Mouse (Mus musculus) right cerebral cortex, postnatal 36 days (tissue): ENCODE data around the gene Kif5a.
A peak's percentile ranks its signal among the peaks of the same experiment; 100 is the strongest.

Source experiments
- DNase-seq, 2 experiments: peaks; one replicate each; pipeline ENCODE4 v3.0.0; 2022; ENCODE audit warnings: low spot score in 2 of 2, mixed read lengths in 1 of 2

Gene Kif5a

GRCm38 (mm10) chr10:127289573-127290191 is 26.5 kb upstream of the Kif5a start:
- peak in 1 of 2 experiments; percentile 42 for DNase-seq

DNA sequence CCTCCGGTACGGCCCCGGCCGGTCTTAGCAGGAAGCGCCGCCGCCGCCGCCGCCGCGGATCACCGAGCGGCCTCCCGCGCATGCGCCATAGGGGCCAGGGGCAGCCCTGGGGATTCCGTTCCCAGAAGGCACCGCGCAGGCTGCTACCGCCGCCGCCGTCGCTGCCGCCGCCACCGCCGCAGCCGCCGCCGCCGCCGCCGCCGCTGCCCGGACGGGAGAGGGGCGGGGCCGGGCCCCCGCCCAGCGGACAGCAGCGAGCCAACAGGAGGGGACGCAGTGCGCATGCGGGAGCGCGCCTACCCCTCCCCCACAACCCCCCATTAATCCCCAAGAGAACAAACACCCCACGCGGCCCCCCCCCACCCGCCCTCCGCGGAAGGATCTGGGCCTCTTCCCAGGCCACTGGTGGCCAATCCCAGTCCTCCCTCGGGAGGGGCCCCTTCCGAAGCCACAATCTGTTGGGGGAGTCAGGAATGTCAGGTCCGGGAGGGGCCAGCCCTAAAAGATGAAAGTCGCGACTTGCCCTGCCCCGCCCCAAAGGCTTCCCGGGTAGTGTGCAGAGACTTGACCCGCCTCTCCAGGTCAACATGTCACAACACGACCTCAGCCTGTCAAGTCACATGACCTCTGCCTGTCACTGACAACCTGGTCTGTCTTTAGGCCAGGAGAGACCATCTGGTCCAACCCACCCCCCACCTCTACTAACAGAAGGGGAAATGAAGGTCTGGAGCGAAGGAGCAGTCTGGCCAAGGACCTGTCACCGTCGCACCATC is 25.8 kb upstream of the Kif5a start, which contains the start of gene Mbd6:
TSS of gene Mbd6 (minus strand) at position 219 of the 773 bp plus-strand sequence.
- DNase-seq, result peak; percentile 75 to 80

DNA sequence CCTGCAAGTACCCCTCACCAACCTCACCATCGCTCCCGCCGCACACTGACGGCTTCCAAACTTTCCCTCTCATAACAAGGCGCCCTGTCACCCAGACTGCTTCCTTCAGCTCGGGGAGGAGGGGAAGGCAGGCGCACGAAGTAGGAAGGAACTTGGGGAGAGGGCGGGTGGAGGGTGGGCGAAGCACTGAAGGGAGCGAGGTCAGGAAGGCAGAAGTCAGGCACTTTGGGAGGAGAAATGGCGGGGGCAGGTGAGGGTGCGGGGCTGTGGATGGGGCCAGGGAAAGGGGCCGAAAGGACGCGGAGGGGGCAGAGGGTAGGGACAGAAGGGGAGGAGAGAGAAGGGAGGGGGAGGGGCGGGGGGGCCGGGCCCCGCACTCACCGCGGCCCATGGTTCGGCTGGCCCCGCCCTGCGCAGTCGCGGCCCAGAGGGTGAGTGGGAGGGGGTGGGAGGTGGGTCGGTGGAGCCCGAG is 25.2 kb upstream of the Kif5a start:
- no peak for DNase-seq

DNA sequence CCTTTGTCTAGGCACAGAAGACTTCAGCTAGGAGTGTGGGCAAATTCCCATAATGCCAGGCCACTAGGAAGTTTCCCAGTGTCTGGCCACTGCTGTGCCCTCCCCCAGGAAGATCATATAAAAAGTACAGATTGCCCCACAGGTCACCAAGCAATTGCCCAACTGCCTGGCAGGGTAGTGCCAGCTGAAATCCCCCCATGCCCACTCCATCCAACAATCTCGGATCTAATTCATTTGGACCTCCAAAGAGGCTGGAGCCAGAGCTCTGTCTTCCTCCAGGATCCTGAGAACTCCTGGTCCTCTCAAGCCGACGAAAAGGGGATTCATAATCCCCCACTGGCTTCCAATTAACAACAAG is 24.8 kb upstream of the Kif5a start:
- DNase-seq, result no peak

DNA sequence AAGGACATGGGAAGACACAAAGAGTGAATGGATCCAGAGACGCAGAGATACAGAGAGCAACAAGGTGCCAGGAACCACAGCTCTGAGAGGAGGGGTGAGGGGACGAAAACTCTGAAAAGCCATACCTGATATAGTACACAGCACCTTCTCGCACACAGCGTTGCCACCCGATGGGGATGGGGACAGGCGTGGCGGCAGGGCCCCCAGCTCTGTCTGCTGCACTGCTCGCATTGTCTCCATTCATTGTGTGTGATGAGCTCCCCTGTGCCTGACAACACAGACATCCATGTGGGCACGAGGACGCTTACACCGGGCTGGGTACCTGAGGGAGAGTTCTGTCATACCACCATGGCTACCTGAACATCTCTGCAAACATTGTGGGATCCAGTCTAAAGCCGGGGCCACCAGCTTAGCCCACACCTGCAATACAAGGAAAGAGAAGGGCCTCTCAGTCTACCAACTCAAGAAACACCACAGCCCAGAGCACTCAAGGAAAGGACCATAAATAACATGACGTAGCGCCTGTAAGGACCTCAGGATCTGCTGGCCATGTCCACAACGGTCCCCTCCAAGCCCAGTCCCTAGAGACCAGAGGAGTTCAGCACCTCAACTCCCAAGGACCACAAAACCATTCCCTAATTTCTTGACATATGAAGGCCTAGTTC is 24.3 kb upstream of the Kif5a start:
- no peak for DNase-seq

DNA sequence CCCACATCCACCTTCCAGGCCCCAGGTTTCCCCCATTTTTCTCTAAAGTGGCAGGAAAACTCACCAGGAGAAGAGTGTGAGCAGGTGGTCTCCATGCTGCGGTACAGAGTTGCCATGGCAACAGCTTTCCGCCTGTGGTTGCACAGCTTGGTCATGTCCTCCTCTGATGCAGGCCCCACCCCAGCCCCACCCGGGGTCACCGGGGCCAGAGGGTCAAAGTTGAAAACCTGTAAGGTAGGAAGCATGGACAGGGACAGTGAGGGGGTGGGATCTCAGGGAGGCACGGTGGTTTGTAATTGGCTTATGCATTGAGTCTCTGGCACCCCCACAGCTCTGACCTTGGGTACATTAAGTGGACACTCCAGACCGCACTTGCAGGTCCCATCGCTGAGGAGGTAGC is 23.6 kb upstream of the Kif5a start:
- DNase-seq, result no peak

DNA sequence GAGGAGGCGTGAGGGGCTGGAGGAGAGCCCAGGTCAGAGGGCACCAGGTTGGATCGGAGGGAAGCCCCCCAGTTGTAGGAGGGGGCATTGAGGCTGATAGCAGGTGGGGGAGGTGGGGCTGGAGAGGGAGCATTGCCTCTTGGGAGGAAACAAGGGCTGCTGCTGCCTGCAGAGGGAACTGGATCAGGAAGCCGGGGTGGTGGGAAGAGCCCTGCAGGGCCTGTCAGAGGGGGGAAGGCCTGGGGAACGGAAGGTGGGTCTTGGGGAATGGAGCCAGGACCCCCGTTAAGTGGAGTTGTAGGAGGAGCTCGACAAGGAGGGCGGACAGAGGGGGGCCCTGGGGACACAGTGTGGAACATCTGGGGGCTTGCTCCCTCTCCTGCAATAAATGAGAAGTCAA is 23.0 kb upstream of the Kif5a start:
- no peak for DNase-seq

- no peak for DNase-seq
These were observed 22.5 kb upstream of the Kif5a start for GRCm38 (mm10) chr10:127285644-127286043.

GRCm38 (mm10) chr10:127284724-127285500 is 21.8 kb upstream of the Kif5a start:
- no peak for DNase-seq

GRCm38 (mm10) chr10:127284105-127284622 is 21.0 kb upstream of the Kif5a start:
- DNase-seq, result no peak

- DNase-seq, result no peak
These were observed 19.6 kb upstream of the Kif5a start for GRCm38 (mm10) chr10:127282620-127283215.

DNA sequence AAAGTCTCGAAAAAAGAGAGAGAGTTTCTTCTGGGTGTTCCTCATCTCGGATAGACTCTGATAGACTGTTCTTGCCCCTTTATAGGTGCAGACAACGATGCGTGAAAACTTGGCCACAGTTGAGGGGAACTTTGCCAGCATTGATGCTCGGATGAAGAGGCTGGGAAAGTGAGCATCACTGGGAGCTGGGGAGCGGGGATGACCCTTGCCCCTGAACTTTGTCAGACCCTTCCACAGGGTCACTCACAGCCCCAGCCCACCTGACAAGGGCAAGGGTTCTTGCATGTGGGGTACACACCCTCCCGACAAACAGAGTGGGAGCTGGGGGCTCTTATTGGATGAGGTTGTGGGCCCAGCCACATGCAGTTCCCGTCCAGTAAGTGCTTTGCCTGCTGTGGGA is 18.2 kb upstream of the Kif5a start:
- no peak for DNase-seq

DNA sequence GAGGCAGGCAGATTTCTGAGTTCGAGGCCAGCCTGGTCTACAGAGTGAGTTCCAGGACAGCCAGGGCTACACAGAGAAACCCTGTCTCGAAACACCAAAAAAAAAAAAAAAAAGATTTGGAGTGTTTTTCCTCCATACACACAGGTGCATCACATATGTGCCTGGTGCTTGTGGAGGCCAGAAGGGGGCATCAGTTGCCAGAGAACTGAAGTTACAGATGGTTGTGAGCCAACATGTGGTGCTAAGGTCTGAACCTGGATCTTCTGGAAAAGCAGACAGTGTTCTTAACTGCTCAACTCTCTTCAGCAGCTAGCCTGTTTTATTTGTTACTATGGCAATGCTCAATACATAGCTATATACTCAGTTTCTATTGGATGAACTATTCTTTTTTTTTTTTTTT is 16.6 kb upstream of the Kif5a start:
- DNase-seq, result no peak

- no peak for DNase-seq
These were observed 11.3 kb upstream of the Kif5a start for GRCm38 (mm10) chr10:127274261-127275022.

DNA sequence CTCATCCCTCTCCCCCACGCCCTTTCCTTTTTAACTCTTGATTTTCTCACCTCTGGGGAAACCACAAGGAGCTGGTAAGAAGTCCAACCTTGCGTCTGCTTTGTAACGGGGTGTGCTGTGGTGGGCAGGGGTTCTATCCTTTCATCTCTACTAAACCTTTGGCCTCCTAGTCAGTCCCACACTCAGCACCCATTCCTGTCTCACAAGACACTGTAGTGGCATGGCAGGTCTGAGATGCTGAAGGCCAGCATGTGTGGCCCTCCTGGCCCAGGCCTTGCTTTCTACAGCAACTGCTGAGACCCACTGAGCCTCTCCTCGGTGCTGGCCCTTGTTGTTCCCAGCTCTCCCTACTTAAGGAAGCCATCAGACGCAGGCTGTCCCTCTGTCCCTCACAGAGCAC is 9.2 kb upstream of the Kif5a start:
- DNase-seq, result no peak

- no peak for DNase-seq
These were observed 6.7 kb upstream of the Kif5a start for GRCm38 (mm10) chr10:127269884-127270283.

DNA sequence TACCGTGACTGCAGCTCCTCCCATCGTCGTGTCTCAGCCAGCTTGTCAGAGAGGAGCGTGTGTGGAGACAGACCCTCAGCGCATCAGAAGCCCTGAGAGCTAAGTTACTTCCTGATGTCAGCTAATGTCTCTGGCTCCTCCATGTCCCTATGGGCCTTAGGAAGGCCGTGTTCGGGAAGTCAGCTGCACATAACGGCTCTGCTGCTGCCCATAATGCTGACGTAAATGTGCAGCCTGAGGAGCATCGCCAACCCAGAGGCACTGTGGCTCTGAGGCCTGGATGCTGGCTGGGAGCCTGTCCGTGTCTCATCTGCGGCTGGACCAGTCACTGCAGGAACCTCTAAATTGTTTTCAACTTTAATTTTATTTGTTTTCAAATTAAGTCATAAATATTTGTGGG is 5.9 kb upstream of the Kif5a start:
- no peak for DNase-seq

- no peak for DNase-seq
These were observed 5.3 kb upstream of the Kif5a start for GRCm38 (mm10) chr10:127268401-127268800.

- no peak for DNase-seq
These were observed 4.2 kb upstream of the Kif5a start for GRCm38 (mm10) chr10:127267318-127267717.
